8 mouse cellular contexts compared by ENCODE assay signal in genomic region chr1:162187352-162188120, GRCm38 (mm10).
DNase-seq lines count a peak whose midpoint lies in the region; ATAC-seq and TF ChIP-seq lines count a peak whose summit lies in the region.

No protein-coding gene starts in this region.

- peak overlapping the region; percentile 89 for H3K27ac ChIP-seq in kidney, postnatal 0 days
- H3K27ac ChIP-seq in heart, embryonic 13.5 days (replicated peaks), result peak overlapping the region; percentile 91

- H3K4me1 ChIP-seq in kidney, postnatal 0 days (replicated peaks; ENCODE audit: insufficient read depth, low read length), result peaks cover 20% of the 10 kb centered on the region; the same call in 1 of the 2 replicates
- H3K4me1 ChIP-seq in heart, embryonic 13.5 days, result peaks cover 48% of the 10 kb centered on the region

- H3K4me3 ChIP-seq in kidney, postnatal 0 days (replicated peaks; ENCODE audit: low read depth, low read length), result no peak overlapping the region
- no peak overlapping the region for H3K4me3 ChIP-seq in heart, embryonic 13.5 days

- peak; percentile 81 for DNase-seq in kidney, postnatal 0 days (ENCODE audit: low spot score)
- DNase-seq in kidney, postnatal 36 days, result no peak
- DNase-seq in cerebellum, postnatal 25 days, result peak; percentile 25 to 27
- peak; percentile 16 to 36 for DNase-seq in lung, postnatal 4 days
- no peak for DNase-seq in adrenal gland, postnatal 4 days (ENCODE audit: low spot score in 2 of 2)
- no peak for DNase-seq in spleen, postnatal 10 days (ENCODE audit: low spot score in 2 of 2)
- DNase-seq in thymus, postnatal 0 days (ENCODE audit: low spot score), result no peak

- TF ChIP-seq CTCF in kidney, postnatal 0 days (IDR thresholded peaks at IDR 0.05; ENCODE audit: low read depth), result no peak

- H3K27me3 ChIP-seq in kidney, postnatal 0 days (ENCODE audit: insufficient read depth, low read length), result no peaks in the 10 kb centered on the region
- H3K27me3 ChIP-seq in heart, embryonic 13.5 days (replicated peaks), result no peaks in the 10 kb centered on the region

- H3K9ac ChIP-seq in kidney, postnatal 0 days (ENCODE audit: low read depth, low read length), result no peak overlapping the region
- peak overlapping the region; percentile 6; the same call in 1 of the 2 replicates for H3K9ac ChIP-seq in heart, embryonic 13.5 days

- ATAC-seq in kidney, postnatal 0 days (replicated peaks; ENCODE audit: low FRiP score, low read depth), result 0 out of 2 replicates have a peak, but pooled peaks have one; percentile 27
- no peak; the same call in 1 of the 2 replicates for ATAC-seq in heart, embryonic 13.5 days (ENCODE audit: extremely low read depth, insufficient number of reproducible peaks, low FRiP score, low TSS enrichment)

- H3K4me2 ChIP-seq in kidney, postnatal 0 days (ENCODE audit: low read length), result peak overlapping the region; percentile 13; the same call in 1 of the 2 replicates
- H3K4me2 ChIP-seq in heart, embryonic 13.5 days, result peak overlapping the region; percentile 26; the same call in 1 of the 2 replicates

- WGBS in kidney, postnatal 0 days, result 24% methylated on average over 8 of the region's 8 CpGs
- 42% methylated on average over 8 of the region's 8 CpGs for WGBS in heart, embryonic 13.5 days

- H3K36me3 ChIP-seq in kidney, postnatal 0 days (ENCODE audit: insufficient read depth, low read length), result no peaks in the 10 kb centered on the region
- H3K36me3 ChIP-seq in heart, embryonic 13.5 days, result no peaks in the 10 kb centered on the region

- no peaks in the 10 kb centered on the region for H3K9me3 ChIP-seq in kidney, postnatal 0 days (replicated peaks; ENCODE audit: low read length)
- H3K9me3 ChIP-seq in heart, embryonic 13.5 days, result no peaks in the 10 kb centered on the region

Comparison
In these comparisons a context has a peak if more than half of its experiments do, and no peak if none do; other contexts are left out.
1. DNase-seq: peak in kidney, postnatal 0 days (single experiment), cerebellum, postnatal 25 days (2 of 2) and lung, postnatal 4 days (2 of 2); none in kidney, postnatal 36 days (0 of 2), adrenal gland, postnatal 4 days (0 of 2), spleen, postnatal 10 days (0 of 2) and thymus, postnatal 0 days (single experiment).